Mouse (Mus musculus) stomach, embryonic 14.5 days (tissue): ENCODE measurements around the gene Sidt2. TPM values are rescaled to one million over a fixed set of nuclear protein-coding genes. Genes with fewer than 3 reads are reported as not detected.

Source experiments
- ATAC-seq: fragments of 200-750 bp; cut with Nextera tagmentation; 2 replicates; pipeline ENCODE4 v1.8.0; 2017; ENCODE audit warnings: low read depth, moderate TSS enrichment; ENCODE audit not compliant: insufficient number of reproducible peaks, insufficient read depth, low FRiP score
- H3K27ac ChIP-seq: fragments of 300-500 bp; sonication (generic); 2 replicates; pipeline ENCODE4 v1.5.1; 2014; ENCODE audit warnings: mild to moderate bottlenecking, low read length, moderate library complexity, mixed read lengths
- H3K27me3 ChIP-seq: fragments of 300-500 bp; sonication (generic); 2 replicates; pipeline ENCODE4 v1.6.1; 2014; ENCODE audit warnings: low read length, control low read depth, mixed read lengths; ENCODE audit not compliant: control insufficient read depth, insufficient read depth
- H3K36me3 ChIP-seq: fragments of 300-500 bp; sonication (generic); 2 replicates; pipeline ENCODE4 v1.6.1; 2014; ENCODE audit warnings: mild to moderate bottlenecking, control low read depth, low read length, moderate library complexity, mixed read lengths; ENCODE audit not compliant: control insufficient read depth, insufficient read depth
- H3K4me1 ChIP-seq: fragments of 300-500 bp; sonication (generic); 2 replicates; pipeline ENCODE4 v1.6.1; 2014; ENCODE audit warnings: low read length, control low read depth, mixed read lengths; ENCODE audit not compliant: control insufficient read depth, insufficient read depth
- H3K4me2 ChIP-seq: fragments of 300-500 bp; sonication (generic); replicated peaks from 2 replicates; pipeline ENCODE4 v1.6.1; 2014; ENCODE audit warnings: low read depth, low read length, control low read depth
- H3K4me3 ChIP-seq: fragments of 300-500 bp; sonication (generic); 2 replicates; pipeline ENCODE4 v1.5.1; 2014; ENCODE audit warnings: low read depth, low read length, control low read depth
- H3K9ac ChIP-seq: fragments of 300-500 bp; sonication (generic); replicated peaks from 2 replicates; pipeline ENCODE4 v1.6.1; 2014; ENCODE audit warnings: low read depth, mild to moderate bottlenecking, control low read depth, low read length, moderate library complexity, mixed read lengths
- H3K9me3 ChIP-seq: fragments of 300-500 bp; sonication (generic); 2 replicates; pipeline ENCODE4 v1.6.1; 2016; ENCODE audit warnings: low read depth, low read length, control low read depth; ENCODE audit not compliant: control insufficient read depth
- whole genome bisulfite sequencing: fragments of 180-500 bp; shearing (Covaris S2); extraction: QIAGEN DNeasy Blood & Tissue Kit; methylation state at CpG from one replicate; pipeline ENCODE4 v1.1.7; 2014; 5-methylcytosine and 5-hydroxymethylcytosine counted together
- polyA plus RNA-seq: library from polyadenylated mRNA; unstranded; fragments of >200 nt; fragmentation: Nextera tagmentation; extraction: Ambion mirVana; gene quantifications from 2 replicates; pipeline ENCODE4 v1.2.1, GENCODE M21; 2014

Gene Sidt2
- polyA plus RNA-seq, 1 experiment from 2014 or later = 42.1 TPM

GRCm38 (mm10) chr9:45911673-45912072 is 43.4 kb downstream of the Sidt2 start:
- 57% methylated on average over 1 of the region's 1 CpGs for WGBS
- Histone ChIP-seq H3K4me3 (no peak overlapping the region), H3K9ac (no peak overlapping the region), H3K27ac (no peak overlapping the region), H3K4me1 (peaks cover 7% of the 10 kb centered on the region; the same call in 1 of the 2 replicates), H3K27me3 (no peaks in the 10 kb centered on the region), H3K4me2 (no peak overlapping the region), H3K36me3 (peaks cover 59% of the 10 kb centered on the region), H3K9me3 (no peaks in the 10 kb centered on the region)
- ATAC-seq = no peak

- no peak overlapping the region for H3K4me2 ChIP-seq
- peaks cover 53% of the 10 kb centered on the region for H3K36me3 ChIP-seq
- H3K4me1 ChIP-seq = peaks cover 7% of the 10 kb centered on the region; the same call in 1 of the 2 replicates
- H3K9me3 ChIP-seq = no peaks in the 10 kb centered on the region
- no peak for ATAC-seq
- no peak overlapping the region for H3K27ac ChIP-seq
- 95% methylated on average over 3 of the region's 3 CpGs for WGBS
- H3K9ac ChIP-seq = no peak overlapping the region
- H3K27me3 ChIP-seq = no peaks in the 10 kb centered on the region
- H3K4me3 ChIP-seq = no peak overlapping the region
These were observed 44.1 kb downstream of the Sidt2 start for GRCm38 (mm10) chr9:45910995-45911394.

GRCm38 (mm10) chr9:45907078-45907428 is 48.0 kb downstream of the Sidt2 start:
- no peak for ATAC-seq
- Histone ChIP-seq H3K4me2 (peak overlapping the region; percentile 55), H3K36me3 (peaks cover 20% of the 10 kb centered on the region), H3K9ac (peak overlapping the region; percentile 90), H3K4me3 (peak overlapping the region; percentile 80), H3K27me3 (no peaks in the 10 kb centered on the region), H3K4me1 (peaks cover 14% of the 10 kb centered on the region), H3K9me3 (no peaks in the 10 kb centered on the region), H3K27ac (peak overlapping the region; percentile 91)
- under 1% methylated on average over 19 of the region's 19 CpGs for WGBS

GRCm38 (mm10) chr9:45906355-45907077 is 48.5 kb downstream of the Sidt2 start, which contains the start of the genes Pcsk7 and Rnf214:
Gene Pcsk7 (plus strand): TSS chr9:45906497.
Gene Rnf214 (minus strand): TSS chr9:45906911.
- H3K9ac ChIP-seq = peak within 1 kb of the TSS; percentile 90
- 0% methylated on average over 72 of the region's 80 CpGs for WGBS
- H3K27me3 ChIP-seq = no peaks in the 10 kb centered on the region
- H3K4me2 ChIP-seq = peak within 1 kb of the TSS; percentile 55
- no peaks in the 10 kb centered on the region for H3K9me3 ChIP-seq
- peak within 1 kb of the TSS; percentile 80 for H3K4me3 ChIP-seq
- H3K36me3 ChIP-seq = peaks cover 19% of the 10 kb centered on the region
- peak within 1 kb of the TSS; percentile 91 for H3K27ac ChIP-seq
- peaks cover 14% of the 10 kb centered on the region for H3K4me1 ChIP-seq
- ATAC-seq = peak; percentile 90

- Histone ChIP-seq H3K9me3 (no peaks in the 10 kb centered on the region), H3K4me1 (peaks cover 14% of the 10 kb centered on the region), H3K27me3 (no peaks in the 10 kb centered on the region), H3K36me3 (peaks cover 14% of the 10 kb centered on the region), H3K27ac (peak overlapping the region; percentile 91), H3K4me3 (peak overlapping the region; percentile 80), H3K4me2 (peak overlapping the region; percentile 45), H3K9ac (peak overlapping the region; percentile 90)
- ATAC-seq = peak; percentile 59
- WGBS = 2% methylated on average over 23 of the region's 27 CpGs
These were observed 49.2 kb downstream of the Sidt2 start for GRCm38 (mm10) chr9:45905811-45906237.

- peaks cover 14% of the 10 kb centered on the region for H3K4me1 ChIP-seq
- H3K9ac ChIP-seq = peak overlapping the region; percentile 90
- ATAC-seq = no peak
- 49% methylated on average over 4 of the region's 4 CpGs for WGBS
- peak overlapping the region; percentile 45 for H3K4me2 ChIP-seq
- H3K36me3 ChIP-seq = peaks cover 13% of the 10 kb centered on the region
- no peaks in the 10 kb centered on the region for H3K9me3 ChIP-seq
- no peaks in the 10 kb centered on the region for H3K27me3 ChIP-seq
- H3K27ac ChIP-seq = no peak overlapping the region
- H3K4me3 ChIP-seq = peak overlapping the region; percentile 80
These were observed 49.9 kb downstream of the Sidt2 start for GRCm38 (mm10) chr9:45905196-45905595.

GRCm38 (mm10) chr9:45893681-45894080 is 61.4 kb downstream of the Sidt2 start:
- Histone ChIP-seq H3K27ac (no peak overlapping the region), H3K9me3 (no peaks in the 10 kb centered on the region), H3K36me3 (peaks cover 70% of the 10 kb centered on the region), H3K4me1 (no peaks in the 10 kb centered on the region), H3K9ac (no peak overlapping the region), H3K4me2 (no peak overlapping the region), H3K27me3 (no peaks in the 10 kb centered on the region), H3K4me3 (no peak overlapping the region)
- no peak for ATAC-seq
